Mouse (Mus musculus): ENCODE results near the gene Tcp11. TPM values are rescaled to one million over a fixed set of nuclear protein-coding genes. Genes with fewer than 3 reads are reported as not detected.

Gene Tcp11
- total RNA-seq, 2 experiments from 2014 or later, result not detected

DNA sequence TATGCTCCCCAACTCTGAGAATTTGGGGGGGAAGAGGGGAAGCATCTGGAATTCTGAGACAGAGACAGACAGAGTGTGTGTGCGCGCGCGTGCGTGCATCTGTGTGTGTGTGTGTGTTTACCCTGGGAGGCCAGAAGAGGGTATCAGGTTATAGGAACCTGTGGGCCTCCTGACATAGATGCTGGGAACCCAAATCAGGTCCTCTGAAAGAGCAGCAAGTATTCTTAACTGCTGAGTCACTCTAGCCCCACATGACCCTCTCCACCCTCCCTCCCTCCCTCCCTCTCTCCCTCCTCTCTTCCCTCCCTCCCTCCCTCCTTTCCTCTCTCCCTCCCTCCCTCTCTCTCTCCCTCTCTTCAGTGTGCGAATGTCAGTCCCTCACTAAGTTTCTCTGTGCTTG, 8.3 kb upstream of the Tcp11 start:
- intact Hi-C loops (cut with DNase I; ENCODE audit: low total_unique reads), result no loop called here
- DNase-seq, result no peak

DNA sequence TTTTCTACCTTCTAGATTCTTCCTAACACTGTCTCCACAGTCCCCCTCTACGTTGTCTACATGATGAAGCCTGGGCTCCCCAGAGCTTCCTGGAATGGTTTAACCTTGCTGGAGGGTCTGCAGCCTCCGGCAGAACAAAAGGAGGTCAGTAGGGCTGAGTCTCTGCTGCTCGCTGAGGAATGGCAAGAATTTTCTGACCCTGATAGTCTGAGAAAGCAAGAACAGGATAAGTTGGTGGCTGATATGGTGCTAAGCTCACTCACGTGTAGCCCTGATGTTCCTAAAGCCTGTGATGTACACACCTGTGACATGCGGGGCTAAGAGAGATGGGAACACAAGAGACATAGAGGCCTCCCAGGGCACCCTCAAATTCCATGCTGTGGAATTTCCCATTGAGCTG, 7.0 kb upstream of the Tcp11 start:
- intact Hi-C loops (cut with DNase I; ENCODE audit: low total_unique reads), result no loop called here
- no peak for DNase-seq

DNA sequence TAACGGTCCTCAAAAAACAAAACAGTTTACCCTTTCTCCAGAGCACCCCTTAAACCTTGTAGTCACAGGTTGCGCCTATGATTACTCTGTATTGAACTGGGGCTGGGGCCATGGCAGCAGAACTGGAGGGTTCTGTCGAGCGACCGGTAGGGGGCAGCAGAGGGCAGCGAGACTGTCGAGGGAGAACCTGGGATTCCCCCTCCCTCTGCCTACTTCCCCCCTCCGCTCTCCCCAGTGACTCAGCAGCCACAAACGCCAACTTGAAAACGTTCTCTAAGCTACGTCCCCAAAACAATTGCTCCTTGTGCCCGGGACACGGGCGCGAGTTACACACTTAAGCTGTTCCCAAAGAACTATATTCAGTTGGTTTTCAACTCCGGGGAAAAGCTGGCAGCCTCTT, 4.5 kb upstream of the Tcp11 start:
- peak; percentile 91 for DNase-seq
- intact Hi-C loops (cut with DNase I; ENCODE audit: low total_unique reads), result loop anchor here (2.0 to 5.0 kb wide), 2 partner anchors 48 to 77 kb away; no protein-coding TSS in a partner anchor

DNA sequence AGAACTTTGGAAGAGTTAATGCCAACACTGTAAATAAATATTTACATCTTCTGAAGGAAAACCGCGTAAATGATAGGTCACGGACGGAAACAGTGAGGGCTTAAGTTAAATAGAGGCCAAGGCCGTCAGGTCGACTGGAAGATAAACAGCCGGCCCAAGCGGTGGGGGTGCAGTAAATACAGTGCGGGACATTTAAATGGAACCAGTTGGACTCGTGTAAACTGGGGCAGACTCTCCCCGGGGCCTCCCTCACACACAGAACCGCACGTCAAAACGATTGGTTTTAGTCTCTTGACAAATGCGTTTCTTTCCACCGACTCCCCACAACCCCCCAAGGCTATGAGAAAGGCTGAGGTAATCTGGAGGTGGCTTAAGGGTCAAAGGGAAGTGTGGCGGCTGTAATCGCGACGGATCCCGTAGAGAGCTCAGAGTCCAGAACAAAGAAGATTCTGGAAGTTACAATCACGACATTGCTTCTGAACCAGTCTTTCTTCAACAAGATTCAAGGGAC, 4.0 kb upstream of the Tcp11 start:
- no peak for DNase-seq
- intact Hi-C loops (cut with DNase I; ENCODE audit: low total_unique reads), result loop anchor here (2.0 to 5.0 kb wide), 2 partner anchors 48 to 78 kb away; no protein-coding TSS in a partner anchor

DNA sequence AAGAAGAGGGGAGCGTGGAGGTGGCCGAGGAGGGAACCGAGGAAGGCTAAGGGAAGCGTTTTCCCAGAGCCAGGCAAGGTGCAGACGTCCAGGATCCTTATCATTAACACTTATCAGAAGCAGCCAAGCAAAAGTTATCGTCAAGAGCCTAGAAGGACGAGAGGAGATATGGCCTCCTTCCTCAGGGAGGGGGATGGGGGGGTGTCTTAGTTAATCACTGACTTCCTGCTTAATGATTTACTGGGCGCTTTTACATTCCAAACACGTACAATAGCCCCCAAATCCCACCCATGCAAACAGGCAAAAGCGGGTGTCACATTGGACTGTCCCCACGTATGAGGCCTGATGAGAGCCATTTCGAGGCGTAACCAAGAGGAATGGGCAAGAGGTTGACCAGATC, 2.4 kb upstream of the Tcp11 start:
- no peak for DNase-seq
- intact Hi-C loops (cut with DNase I; ENCODE audit: low total_unique reads), result loop anchor here (5.0 kb wide), 1 partner anchor 79 kb away; no protein-coding TSS in a partner anchor

DNA sequence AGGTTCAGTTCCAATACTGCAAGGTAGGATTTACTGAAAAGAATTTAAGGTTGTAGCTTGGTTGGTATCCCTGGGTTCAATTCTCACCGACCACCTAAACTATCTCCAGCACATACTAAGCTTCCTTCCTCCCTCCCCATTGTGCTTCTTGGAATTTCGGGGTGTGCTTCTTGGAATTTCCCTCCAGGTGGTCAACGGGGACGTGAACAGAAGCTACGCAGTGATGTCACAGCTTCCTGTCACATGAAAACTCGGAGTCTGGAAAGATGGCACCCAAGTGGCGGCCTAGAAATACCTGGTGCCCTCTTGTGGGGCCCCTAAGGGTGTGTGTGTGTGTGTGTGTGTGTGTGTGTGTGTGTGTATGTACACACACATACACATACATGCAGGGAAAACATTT, 1.4 kb upstream of the Tcp11 start:
- intact Hi-C loops (cut with DNase I; ENCODE audit: low total_unique reads), result loop anchor here (5.0 kb wide), 1 partner anchor 80 kb away; no protein-coding TSS in a partner anchor
- DNase-seq, result no peak

DNA sequence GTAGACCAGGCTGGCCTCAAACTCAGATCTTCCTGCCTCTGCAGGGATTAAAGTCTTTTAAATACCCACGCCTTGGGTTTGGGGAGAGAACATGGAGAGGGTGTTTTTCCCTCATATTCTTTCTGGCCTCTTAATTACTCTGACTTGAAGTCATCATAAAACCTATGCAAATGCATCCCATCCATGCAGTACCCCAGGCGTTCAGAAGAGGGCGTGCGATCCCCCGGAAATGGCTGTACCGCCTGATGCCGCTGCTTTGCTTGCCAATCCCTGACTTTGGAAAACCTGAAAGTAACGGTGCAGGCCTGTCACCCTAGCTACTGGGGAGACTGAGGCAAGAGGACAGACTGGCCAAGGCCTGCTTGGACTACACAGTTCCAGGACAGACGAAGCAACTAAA, 946 bp upstream of the Tcp11 start:
- intact Hi-C loops (cut with DNase I; ENCODE audit: low total_unique reads), result loop anchor here (5.0 kb wide), 1 partner anchor 81 kb away; no protein-coding TSS in a partner anchor
- no peak for DNase-seq

DNA sequence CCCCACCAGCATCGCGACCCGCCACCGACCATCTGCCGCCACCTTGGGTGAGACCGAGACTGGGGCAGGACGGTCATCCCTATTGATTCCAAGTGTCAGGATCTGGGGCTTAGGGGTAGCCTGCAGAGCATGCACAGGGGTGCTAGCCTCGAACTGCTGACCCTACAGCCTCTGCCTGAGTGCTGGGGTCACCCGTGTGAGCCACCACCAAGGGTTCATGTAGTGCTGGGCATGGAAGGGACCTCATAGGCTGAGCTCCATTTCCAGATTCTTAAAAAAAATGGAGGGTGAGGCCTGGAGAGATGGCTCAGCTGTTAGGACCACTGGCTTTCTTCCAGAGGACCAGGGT, 352 bp upstream of the Tcp11 start:
- intact Hi-C loops (cut with DNase I; ENCODE audit: low total_unique reads), result loop anchor here (5.0 kb wide), 1 partner anchor 82 kb away; no protein-coding TSS in a partner anchor
- DNase-seq, result no peak

DNA sequence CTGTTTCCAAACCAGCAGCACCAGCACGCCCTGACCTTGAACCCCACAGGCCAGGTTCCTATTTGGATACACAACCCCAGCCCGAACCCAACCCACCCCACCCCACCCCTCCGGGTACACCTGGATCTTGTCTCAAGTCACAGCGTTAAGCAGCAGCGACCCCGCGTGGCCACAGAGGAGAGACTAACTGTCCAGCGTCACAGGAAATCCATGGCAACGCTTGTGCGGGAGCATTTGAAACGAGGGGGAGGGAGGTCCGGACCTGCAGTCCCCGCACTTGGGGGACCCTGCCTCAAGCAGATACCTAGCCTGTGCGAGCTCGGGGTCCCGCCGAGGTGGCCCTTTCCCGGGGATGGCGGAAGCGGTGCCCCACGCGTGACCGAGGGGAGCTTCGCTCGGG, 821 bp downstream of the Tcp11 start:
- peak; percentile 82 for DNase-seq
- intact Hi-C loops (cut with DNase I; ENCODE audit: low total_unique reads), result loop anchor here (5.0 kb wide), 2 partner anchors 83 to 92 kb away; no protein-coding TSS in a partner anchor

DNA sequence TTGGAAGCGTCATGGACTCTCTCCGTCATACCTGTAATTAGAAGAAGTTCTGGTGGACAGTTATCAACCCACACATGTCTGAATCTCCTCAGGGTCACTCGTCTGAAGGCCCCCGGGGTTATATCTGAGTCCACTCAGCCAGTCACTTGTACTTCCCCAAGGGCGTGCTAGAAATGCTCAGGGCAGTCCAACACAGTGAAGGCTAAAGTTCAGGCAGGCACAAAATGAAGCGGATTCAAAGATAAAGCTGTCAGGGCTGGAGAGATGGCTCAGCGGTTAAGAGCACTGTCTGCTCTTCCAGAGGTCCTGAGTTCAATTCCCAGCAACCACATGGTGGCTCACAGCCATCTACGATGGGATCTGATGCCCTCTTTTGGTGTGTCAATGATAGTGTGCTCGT, 2.4 kb downstream of the Tcp11 start:
- intact Hi-C loops (cut with DNase I; ENCODE audit: low total_unique reads), result loop anchor here (5.0 kb wide), 1 partner anchor 91 kb away; no protein-coding TSS in a partner anchor

DNA sequence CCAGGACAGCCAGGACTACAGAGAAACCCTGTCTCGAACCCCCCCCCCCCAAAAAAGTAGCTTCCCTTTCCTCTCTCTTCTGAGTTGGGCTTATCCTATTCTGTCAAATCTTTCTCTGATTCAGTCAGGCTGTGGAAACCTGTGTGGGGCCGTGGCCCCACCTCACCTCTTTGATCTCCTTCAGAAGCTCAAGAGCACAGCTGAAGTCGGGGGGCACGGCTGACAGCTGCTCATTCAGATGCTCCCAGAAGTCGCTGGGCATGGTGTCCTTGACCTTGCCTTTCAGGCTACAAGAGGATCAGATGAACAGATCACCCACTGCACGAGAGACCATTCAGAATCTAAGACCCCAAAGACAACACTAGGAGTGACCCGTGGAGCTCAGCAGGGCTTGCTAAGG, 6.0 kb downstream of the Tcp11 start:
- intact Hi-C loops (cut with DNase I; ENCODE audit: low total_unique reads), result loop anchor here (5.0 kb wide), 1 partner anchor 167 kb away; the partner anchor contains the start of genes Anks1 and Taf11
- DNase-seq, result no peak

More for the DNA sequence above, 2.4 kb downstream of the Tcp11 start:
- no peak for DNase-seq

DNA sequence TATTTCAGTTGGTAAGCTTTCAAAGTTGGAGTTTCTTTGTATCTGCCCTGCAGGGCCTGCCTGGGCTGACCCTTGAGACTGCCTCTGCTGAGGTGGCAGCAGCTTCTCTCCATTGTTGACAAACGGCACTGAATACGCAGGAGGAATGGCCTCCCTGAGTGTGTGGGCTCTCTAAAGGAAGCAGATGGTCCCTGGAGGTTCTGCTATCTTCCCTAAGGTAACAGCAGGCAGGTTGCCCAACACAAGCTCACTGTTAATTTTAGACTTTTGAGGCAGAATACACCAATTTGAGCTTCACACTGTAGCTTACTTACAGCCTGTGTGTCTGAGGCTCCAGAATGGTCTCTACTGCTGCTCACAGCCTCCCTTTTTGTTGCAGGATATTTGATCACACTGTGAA, 7.7 kb downstream of the Tcp11 start:
- intact Hi-C loops (cut with DNase I; ENCODE audit: low total_unique reads), result loop anchor here (5.0 kb wide), 1 partner anchor 165 kb away; the partner anchor contains the start of genes Anks1 and Taf11
- DNase-seq, result no peak

DNA sequence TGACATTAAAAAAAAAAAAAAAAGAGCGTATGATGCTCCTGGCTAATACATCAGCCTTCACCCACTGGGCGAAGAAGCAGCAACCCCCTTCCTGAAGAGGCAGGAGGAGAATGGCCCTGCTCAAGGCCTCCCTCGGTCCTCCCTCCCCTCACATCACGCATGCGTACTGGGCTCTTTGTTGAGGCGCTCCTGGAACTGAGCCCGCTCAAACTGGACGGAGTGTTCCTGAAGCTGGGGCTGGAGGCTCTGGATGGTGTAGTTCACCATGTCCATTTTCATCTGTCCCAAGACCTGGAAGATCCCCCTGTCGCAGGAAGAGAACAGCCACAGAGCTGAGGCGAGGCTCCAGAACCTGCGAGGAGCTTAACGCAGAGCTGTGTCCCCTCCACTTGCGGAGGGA, 10.2 kb downstream of the Tcp11 start:
- DNase-seq, result no peak
- intact Hi-C loops (cut with DNase I; ENCODE audit: low total_unique reads), result loop anchor here (5.0 kb wide), 1 partner anchor 163 kb away; the partner anchor contains the start of genes Anks1 and Taf11

DNA sequence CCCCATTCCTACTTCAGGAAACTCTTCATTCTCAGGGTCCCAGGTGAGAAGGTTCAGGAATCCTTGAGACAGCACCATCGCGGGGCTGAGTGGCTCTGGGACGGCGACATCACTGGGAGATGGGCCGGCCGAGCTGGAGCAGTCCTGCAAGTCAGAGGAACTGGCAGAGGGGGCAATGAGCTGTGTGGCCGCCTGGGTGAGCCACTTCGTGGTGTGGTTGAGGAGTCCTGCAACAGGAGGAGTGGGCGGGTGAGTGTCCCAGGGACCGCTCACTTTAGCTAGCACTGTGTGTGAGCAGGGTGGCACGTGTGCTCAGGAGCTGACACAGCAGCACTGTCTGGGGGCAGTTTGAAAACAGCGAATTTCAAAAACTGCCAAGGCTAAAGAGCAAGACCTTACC, 11.0 kb downstream of the Tcp11 start:
- no peak for DNase-seq
- intact Hi-C loops (cut with DNase I; ENCODE audit: low total_unique reads), result no loop called here

DNA sequence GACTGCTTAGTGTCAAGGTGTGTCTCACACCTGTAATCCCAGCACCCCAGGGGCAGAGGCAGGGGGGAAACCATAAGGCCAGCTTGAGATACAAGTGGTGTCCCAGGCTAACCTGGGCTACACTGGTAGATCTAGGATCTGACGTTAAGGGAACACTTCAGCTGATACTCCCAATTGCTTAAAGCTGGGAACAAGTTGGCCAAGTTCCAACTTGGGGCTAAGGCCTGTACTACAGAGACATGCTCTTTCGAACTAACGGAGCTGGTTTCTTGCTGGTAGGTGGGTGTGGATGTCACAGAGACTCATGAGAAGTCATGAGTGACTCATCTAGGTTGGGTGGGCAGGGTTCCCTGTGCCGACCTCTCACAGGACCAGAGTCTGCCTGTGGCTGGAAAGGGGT, 13.1 kb downstream of the Tcp11 start:
- intact Hi-C loops (cut with DNase I; ENCODE audit: low total_unique reads), result no loop called here
- no peak for DNase-seq

DNA sequence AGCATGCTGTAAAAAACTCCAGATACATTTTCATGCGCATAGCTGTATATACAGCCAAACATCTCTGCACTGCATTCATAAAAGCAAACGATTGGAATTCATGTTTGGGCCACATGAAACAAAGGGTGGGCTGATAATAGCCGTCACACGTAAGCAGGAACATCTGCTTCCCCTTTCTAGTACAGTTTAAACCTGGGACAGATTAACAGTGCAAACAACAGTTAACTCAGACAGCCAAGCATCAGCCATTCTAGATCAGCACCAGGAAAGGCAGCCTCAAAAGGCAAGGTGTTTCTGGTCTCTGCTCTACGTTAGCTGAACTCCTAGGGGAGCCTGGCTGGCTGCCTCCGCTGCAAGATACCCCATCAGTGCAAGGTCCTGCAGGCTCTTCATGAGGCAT, 17.3 kb downstream of the Tcp11 start:
- DNase-seq, result no peak
- intact Hi-C loops (cut with DNase I; ENCODE audit: low total_unique reads), result loop anchor here (5.0 kb wide), 1 partner anchor 71 kb away; no protein-coding TSS in a partner anchor

DNA sequence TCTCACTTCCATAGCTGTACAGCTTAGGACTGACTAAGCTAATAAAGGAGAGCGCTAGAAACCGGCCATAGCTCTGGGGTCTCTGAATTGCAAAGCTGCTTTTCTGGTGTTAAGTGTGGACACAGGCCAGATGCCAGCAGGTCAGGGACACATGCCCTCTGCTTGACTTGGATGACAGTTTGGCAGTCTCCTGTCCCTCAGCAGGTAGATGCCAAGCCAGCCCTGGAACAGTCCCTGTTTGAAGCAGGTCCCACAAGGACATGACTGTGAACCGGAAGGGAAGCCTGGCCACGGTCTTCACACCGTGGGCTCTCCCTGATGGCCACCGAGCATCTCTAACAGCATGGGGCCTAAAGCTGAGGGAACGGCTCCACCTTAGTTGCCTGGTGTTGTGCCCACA, 17.7 kb downstream of the Tcp11 start:
- no peak for DNase-seq

DNA sequence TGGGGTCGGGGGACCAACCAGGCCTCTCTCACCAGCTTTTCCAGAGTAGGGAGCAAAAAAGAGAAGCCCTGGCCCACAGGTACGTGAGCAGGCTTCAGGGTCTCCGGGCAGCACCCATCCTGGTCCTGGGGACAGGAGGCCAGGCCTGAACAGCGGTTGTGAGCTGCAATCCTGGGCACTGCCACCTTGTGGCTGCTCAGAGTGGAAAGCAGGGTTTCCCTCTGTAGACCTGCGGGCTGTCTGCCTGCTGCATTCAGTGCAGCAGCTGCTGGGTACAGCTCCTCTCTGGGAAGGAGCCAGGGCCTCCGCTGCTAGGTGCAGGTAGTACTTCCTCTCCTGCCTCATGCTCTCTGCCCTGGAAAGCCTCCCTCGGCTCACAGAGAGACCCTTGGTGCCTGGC, 19.0 kb downstream of the Tcp11 start:
- DNase-seq, result no peak

More for the DNA sequence above, 17.7 kb downstream of the Tcp11 start:
- intact Hi-C loops (cut with DNase I; ENCODE audit: low total_unique reads), result loop anchor here (5.0 kb wide), 1 partner anchor 70 kb away; no protein-coding TSS in a partner anchor

DNA sequence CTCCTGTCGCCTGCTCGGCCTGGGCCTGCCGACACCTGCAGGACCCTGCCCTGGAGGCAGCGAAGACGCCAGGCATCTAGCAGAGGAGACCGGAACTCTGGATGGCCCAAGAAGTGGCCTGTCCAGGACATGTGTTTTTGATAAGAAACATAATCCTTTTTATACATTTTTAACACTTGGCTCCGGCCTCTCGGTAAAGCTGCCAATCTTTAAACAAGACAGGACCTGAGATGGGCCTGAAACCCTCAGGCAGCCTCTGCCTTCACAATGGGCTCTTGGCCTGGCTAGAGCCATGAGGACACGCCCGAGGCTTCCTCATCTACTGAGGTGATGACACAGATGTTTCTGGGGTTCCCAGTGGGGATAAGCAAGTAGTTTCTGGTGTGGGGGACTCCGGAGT, 19.8 kb downstream of the Tcp11 start:
- DNase-seq, result no peak
- intact Hi-C loops (cut with DNase I; ENCODE audit: low total_unique reads), result loop anchor here (5.0 kb wide), 1 partner anchor 68 kb away; no protein-coding TSS in a partner anchor

More for the DNA sequence above, 19.0 kb downstream of the Tcp11 start:
- intact Hi-C loops (cut with DNase I; ENCODE audit: low total_unique reads), result loop anchor here (5.0 kb wide), 1 partner anchor 69 kb away; no protein-coding TSS in a partner anchor

DNA sequence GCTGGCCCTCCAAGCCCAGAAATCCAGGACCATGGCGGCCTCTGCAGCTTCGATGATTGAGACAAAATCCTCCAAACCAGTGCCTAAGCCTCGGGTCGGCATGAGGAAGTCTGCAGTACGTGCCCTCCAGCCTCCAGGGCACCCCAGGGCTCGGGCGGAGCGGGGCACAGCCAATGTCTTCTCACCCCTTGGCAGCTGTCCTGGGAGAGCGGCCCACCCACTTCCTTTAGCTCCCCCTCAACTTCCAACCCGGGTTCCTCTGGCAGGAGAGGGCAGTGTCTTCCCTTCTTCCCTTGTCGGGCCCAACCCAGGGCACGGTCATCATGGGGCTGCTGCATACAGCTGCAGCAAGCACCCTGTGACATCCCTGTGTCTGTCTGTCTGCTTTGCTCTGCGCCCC, 22.1 kb downstream of the Tcp11 start:
- no peak for DNase-seq
- intact Hi-C loops (cut with DNase I; ENCODE audit: low total_unique reads), result loop anchor here (10.0 kb wide), 1 partner anchor 154 kb away; the partner anchor contains the start of genes Anks1 and Taf11

DNA sequence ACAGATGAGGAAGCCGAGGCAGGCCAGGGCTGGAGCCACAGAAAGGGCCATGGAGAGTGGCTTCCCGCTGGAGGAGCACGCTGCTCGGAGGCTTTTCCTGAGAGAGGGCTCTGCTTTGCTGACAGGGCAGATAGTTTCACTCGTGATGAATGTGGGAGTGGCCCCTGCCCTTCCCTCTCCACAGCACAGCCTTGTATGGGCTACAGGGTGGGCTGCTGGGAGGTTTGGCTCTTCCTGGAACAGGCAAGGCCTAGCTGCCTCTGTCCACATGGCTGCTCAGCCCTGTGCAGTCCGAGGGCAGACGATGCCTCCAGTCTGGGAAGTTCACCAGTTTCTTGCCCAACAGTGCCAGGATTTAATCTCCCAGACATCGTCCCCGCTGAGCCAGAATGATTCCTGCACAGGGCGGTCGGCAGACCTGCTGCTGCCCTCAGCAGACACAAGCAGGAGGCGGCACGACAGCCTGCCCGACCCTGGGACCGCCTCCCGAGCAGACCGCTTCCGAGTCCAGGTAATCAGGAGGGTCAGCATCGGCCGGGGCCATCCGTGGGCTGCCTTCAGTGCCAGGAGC, 28.1 kb downstream of the Tcp11 start:
- no peak for DNase-seq
- intact Hi-C loops (cut with DNase I; ENCODE audit: low total_unique reads), result loop anchor here (10.0 kb wide), 1 partner anchor 148 kb away; the partner anchor contains the start of genes Anks1 and Taf11

Data from gastrocnemius, postnatal 14 days (tissue).